Mouse (Mus musculus): Measurements from ENCODE around the gene Ptprh. TPM values are rescaled to one million over a fixed set of nuclear protein-coding genes. Genes with fewer than 3 reads are reported as not detected.
A peak's percentile ranks its signal among the peaks of the same experiment; 100 is the strongest.

The Ptprh gene
- total and polyA plus RNA-seq, 3 experiments, result not detected

DNA sequence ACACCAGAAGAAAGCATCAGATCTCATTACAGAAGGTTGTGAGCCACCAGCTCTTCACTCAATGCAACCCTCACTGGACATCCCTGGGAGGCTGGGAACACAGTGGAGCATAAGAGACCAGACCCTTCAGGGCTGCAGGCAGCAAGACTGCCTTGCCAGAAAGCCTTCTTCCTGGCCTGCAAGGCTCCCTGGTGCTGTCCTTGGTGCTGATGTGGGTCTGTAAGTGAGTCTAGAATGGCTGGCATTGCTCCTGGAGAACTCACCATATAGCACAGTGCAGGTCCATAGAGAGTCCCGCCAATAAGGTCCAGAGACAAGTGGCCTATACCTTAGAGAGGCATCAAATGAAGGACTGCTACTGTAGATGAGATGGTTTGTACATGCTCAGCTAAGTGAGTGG is 16.1 kb upstream of the Ptprh start:
- Histone ChIP-seq H3K9ac (ENCODE audit: insufficient read depth, low read depth) (no peak overlapping the region), H3K79me2 (replicated peaks; ENCODE audit: control insufficient read depth, extremely low read depth, insufficient read depth, poor library complexity, severe bottlenecking) (no peaks in the 10 kb centered on the region; the same call in 1 of the 2 replicates), H3K9me3 (replicated peaks; ENCODE audit: low read length) (peaks cover 4% of the 10 kb centered on the region), H3K36me3 (replicated peaks in 1 of 2; ENCODE audit: control insufficient read depth in 1 of 2, insufficient read depth in 1 of 2, low read length in 1 of 2) (peaks cover 0 to 1% of the 10 kb centered on the region in 2 experiments), H3K4me2 (ENCODE audit: insufficient read depth, low read depth, poor library complexity, severe bottlenecking) (no peak overlapping the region), H3K27ac (ENCODE audit: insufficient read depth, low read depth) (no peak overlapping the region), H3K4me3 (replicated peaks in 1 of 3; ENCODE audit: low read depth in 2 of 3, low read length in 2 of 3, poor library complexity in 1 of 3) (no peak overlapping the region), H3K4me1 (ENCODE audit: control insufficient read depth in 1 of 2, insufficient read depth in 2 of 2) (peaks cover 0 to 3% of the 10 kb centered on the region in 2 experiments; a peak in 1 of 4 replicates), H3K27me3 (replicated peaks) (peaks cover 10% of the 10 kb centered on the region)
- in situ Hi-C loops (cut with MboI; ENCODE audit: low pct_ligation_motif_present, low pct_unique_long_range_greater_than_20kb, low sequenced_read_pairs), result loop anchor here (10.0 kb wide), 2 partner anchors 55 to 165 kb away; partner anchors contain the start of genes Il11, Tmem190 and Tmem238
- no peak for TF ChIP-seq MAX (IDR thresholded peaks at IDR 0.05; ENCODE audit: low read length)
- dilution Hi-C loops (cut with MboI; ENCODE audit: extremely low pct_ligation_motif_present, extremely low pct_unique_long_range_greater_than_20kb, low sequenced_read_pairs), result no loop called here
- DNase-seq (ENCODE audit: extremely low read depth), result peak; percentile 47

DNA sequence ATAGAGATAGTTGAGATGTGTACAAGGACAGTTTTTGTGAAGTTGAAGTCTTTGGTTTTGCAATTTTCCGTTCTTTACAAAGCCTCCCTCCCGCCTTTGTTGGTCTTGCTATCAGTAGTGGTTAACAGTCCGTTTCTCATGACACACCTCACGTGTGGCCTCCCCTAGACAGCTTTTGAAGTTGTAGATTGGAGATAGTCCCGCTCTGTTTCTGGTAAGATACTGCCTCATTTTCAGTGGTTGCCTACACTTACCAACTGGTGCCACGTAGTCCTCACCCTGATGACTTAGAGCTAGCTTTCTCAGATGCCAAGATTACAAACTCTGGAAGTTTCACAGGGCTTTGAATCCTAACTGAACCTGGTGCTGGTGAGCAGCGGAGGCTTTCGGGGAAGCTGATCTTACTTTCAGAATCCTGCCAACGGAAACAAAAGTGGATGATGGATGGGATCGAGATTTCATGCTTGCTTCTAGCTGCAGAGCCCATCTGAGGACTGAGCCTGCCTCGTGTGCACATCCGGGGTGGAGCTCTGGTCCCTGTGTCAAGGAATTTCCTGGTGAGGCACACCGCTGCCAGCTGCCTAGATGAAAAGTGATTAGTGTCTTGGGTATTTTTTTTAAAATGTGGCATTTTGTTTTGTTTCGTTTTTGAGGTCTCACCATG is 10.0 kb upstream of the Ptprh start:
- Histone ChIP-seq H3K79me2 (replicated peaks; ENCODE audit: control insufficient read depth, extremely low read depth, insufficient read depth, poor library complexity, severe bottlenecking) (no peaks in the 10 kb centered on the region; the same call in 1 of the 2 replicates), H3K36me3 (replicated peaks in 1 of 2; ENCODE audit: control insufficient read depth in 1 of 2, insufficient read depth in 1 of 2, low read length in 1 of 2) (no peaks in the 10 kb centered on the region), H3K9me3 (replicated peaks; ENCODE audit: low read length) (peaks cover 4% of the 10 kb centered on the region), H3K9ac (ENCODE audit: insufficient read depth, low read depth) (no peak overlapping the region; the same call in 1 of the 2 replicates), H3K4me3 (replicated peaks in 1 of 3; ENCODE audit: low read depth in 2 of 3, low read length in 2 of 3, poor library complexity in 1 of 3) (no peak overlapping the region), H3K4me1 (ENCODE audit: control insufficient read depth in 1 of 2, insufficient read depth in 2 of 2) (no peaks in the 10 kb centered on the region), H3K4me2 (ENCODE audit: insufficient read depth, low read depth, poor library complexity, severe bottlenecking) (peak overlapping the region; percentile 47; the same call in 1 of the 2 replicates), H3K27ac (ENCODE audit: insufficient read depth, low read depth) (no peak overlapping the region), H3K27me3 (replicated peaks) (peaks cover 34% of the 10 kb centered on the region)
- TF ChIP-seq POLR2A (IDR thresholded peaks at IDR 0.05; ENCODE audit: low read depth, low read length), result 0 out of 2 replicates have a peak, but pooled peaks have one; percentile 21
- TF ChIP-seq IRF4 (IDR thresholded peaks at IDR 0.05; ENCODE audit: low read depth, low read length), result no peak
- TF ChIP-seq ZC3H11A (IDR thresholded peaks at IDR 0.05; ENCODE audit: low read depth, low read length), result no peak
- no peak for TF ChIP-seq MAFK (IDR thresholded peaks at IDR 0.05; ENCODE audit: insufficient replicate concordance, low read length)
- TF ChIP-seq BHLHE40 (IDR thresholded peaks at IDR 0.05; ENCODE audit: low read depth, low read length), result 0 out of 2 replicates have a peak, but pooled peaks have one; percentile 33
- TF ChIP-seq HCFC1 (IDR thresholded peaks at IDR 0.05; ENCODE audit: low read depth, low read length), result no peak
- TF ChIP-seq USF1 (IDR thresholded peaks at IDR 0.05; ENCODE audit: low read depth, low read length), result no peak
- TF ChIP-seq ZMIZ1 (IDR thresholded peaks at IDR 0.05; ENCODE audit: low read depth, low read length), result no peak
- no peak for TF ChIP-seq MXI1 (IDR thresholded peaks at IDR 0.05; ENCODE audit: low read depth, low read length)
- TF ChIP-seq PAX5 (IDR thresholded peaks at IDR 0.05; ENCODE audit: low read length), result no peak
- no peak for TF ChIP-seq ELF1 (IDR thresholded peaks at IDR 0.05; ENCODE audit: low read depth, low read length)
- TF ChIP-seq NELFE (IDR thresholded peaks at IDR 0.05; ENCODE audit: low read depth, low read length), result no peak
- in situ Hi-C loops (cut with MboI; ENCODE audit: low pct_ligation_motif_present, low pct_unique_long_range_greater_than_20kb, low sequenced_read_pairs) (no loop called here), dilution Hi-C loops (cut with MboI; ENCODE audit: extremely low pct_ligation_motif_present, extremely low pct_unique_long_range_greater_than_20kb, low sequenced_read_pairs) (no loop called here)
- DNase-seq (ENCODE audit: extremely low read depth), result no peak

DNA sequence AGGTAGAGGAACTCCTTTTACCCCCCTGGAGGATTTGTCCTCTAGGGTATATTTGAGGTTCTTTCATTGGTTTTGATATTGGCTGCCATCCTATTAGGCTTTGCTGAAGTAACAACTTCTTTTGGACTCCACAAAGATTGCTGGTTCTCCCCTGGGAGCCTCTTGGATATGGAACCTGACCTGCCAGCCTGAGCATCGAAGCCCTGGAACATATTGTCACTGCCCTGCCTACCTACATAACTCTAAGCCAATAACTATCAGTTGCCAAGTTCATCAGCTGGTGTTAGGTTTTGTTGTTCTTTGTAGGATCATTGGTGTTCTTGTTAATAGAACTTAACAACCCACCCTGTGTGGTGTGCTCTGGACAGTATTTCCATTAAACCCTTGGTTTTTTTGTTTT is 9.1 kb upstream of the Ptprh start:
- dilution Hi-C loops (cut with MboI; ENCODE audit: extremely low pct_ligation_motif_present, extremely low pct_unique_long_range_greater_than_20kb, low sequenced_read_pairs) (no loop called here), in situ Hi-C loops (cut with MboI; ENCODE audit: low pct_ligation_motif_present, low pct_unique_long_range_greater_than_20kb, low sequenced_read_pairs) (no loop called here)
- Histone ChIP-seq H3K9ac (ENCODE audit: insufficient read depth, low read depth) (no peak overlapping the region), H3K4me2 (ENCODE audit: insufficient read depth, low read depth, poor library complexity, severe bottlenecking) (no peak overlapping the region), H3K9me3 (replicated peaks; ENCODE audit: low read length) (peaks cover 4% of the 10 kb centered on the region), H3K27ac (ENCODE audit: insufficient read depth, low read depth) (no peak overlapping the region), H3K4me3 (replicated peaks in 1 of 3; ENCODE audit: low read depth in 2 of 3, low read length in 2 of 3, poor library complexity in 1 of 3) (no peak overlapping the region), H3K79me2 (replicated peaks; ENCODE audit: control insufficient read depth, extremely low read depth, insufficient read depth, poor library complexity, severe bottlenecking) (no peaks in the 10 kb centered on the region; the same call in 1 of the 2 replicates), H3K27me3 (replicated peaks) (peaks cover 34% of the 10 kb centered on the region), H3K4me1 (ENCODE audit: control insufficient read depth in 1 of 2, insufficient read depth in 2 of 2) (no peaks in the 10 kb centered on the region), H3K36me3 (replicated peaks in 1 of 2; ENCODE audit: control insufficient read depth in 1 of 2, insufficient read depth in 1 of 2, low read length in 1 of 2) (no peaks in the 10 kb centered on the region)
- TF ChIP-seq PAX5 (IDR thresholded peaks at IDR 0.05; ENCODE audit: low read length), result no peak
- no peak for TF ChIP-seq NELFE (IDR thresholded peaks at IDR 0.05; ENCODE audit: low read depth, low read length)
- TF ChIP-seq ELF1 (IDR thresholded peaks at IDR 0.05; ENCODE audit: low read depth, low read length), result no peak
- no peak for TF ChIP-seq CHD2 (IDR thresholded peaks at IDR 0.05; ENCODE audit: low read length)
- TF ChIP-seq GABPA (IDR thresholded peaks at IDR 0.05; ENCODE audit: insufficient replicate concordance, low read depth, low read length), result no peak
- TF ChIP-seq RAD21 (IDR thresholded peaks at IDR 0.05; ENCODE audit: low read depth, low read length), result no peak
- TF ChIP-seq ETS1 (conservative IDR thresholded peaks at IDR 0.05; ENCODE audit: low read depth, low read length), result no peak
- TF ChIP-seq POLR2AphosphoS2 (IDR thresholded peaks at IDR 0.05; ENCODE audit: low read depth, low read length), result no peak
- TF ChIP-seq MEF2A (IDR thresholded peaks at IDR 0.05; ENCODE audit: borderline replicate concordance, low read depth, low read length), result no peak
- TF ChIP-seq MAFK (IDR thresholded peaks at IDR 0.05; ENCODE audit: insufficient replicate concordance, low read length), result no peak
- no peak for TF ChIP-seq BHLHE40 (IDR thresholded peaks at IDR 0.05; ENCODE audit: low read depth, low read length)
- TF ChIP-seq ZKSCAN1 (IDR thresholded peaks at IDR 0.05; ENCODE audit: borderline replicate concordance, low read depth, low read length), result no peak
- no peak for TF ChIP-seq MAX (IDR thresholded peaks at IDR 0.05; ENCODE audit: low read length)
- no peak for TF ChIP-seq MAZ (IDR thresholded peaks at IDR 0.05; ENCODE audit: low read depth, low read length)
- TF ChIP-seq JUND (conservative IDR thresholded peaks at IDR 0.05; ENCODE audit: low read depth, low read length), result no peak
- DNase-seq (ENCODE audit: extremely low read depth), result no peak
